Mouse (Mus musculus) layer of hippocampus, adult 11-12 months (tissue): ENCODE measurements around the gene Piwil1.
A peak's percentile ranks its signal among the peaks of the same experiment; 100 is the strongest.

Experiments
- DNase-seq: peaks from one replicate; pipeline ENCODE4 v3.0.0; 2022; ENCODE audit warnings: low spot score

Gene Piwil1

GRCm38 (mm10) chr5:128702224-128702623 lies at the start of gene Piwil1:
Gene Piwil1 (plus strand): TSS chr5:128702524.
- DNase-seq = no peak

GRCm38 (mm10) chr5:128656496-128657135 lies 45.7 kb upstream of the Piwil1 start:
- no peak for DNase-seq

GRCm38 (mm10) chr5:128660101-128660500 lies 42.2 kb upstream of the Piwil1 start:
- no peak for DNase-seq

GRCm38 (mm10) chr5:128662881-128663280 lies 39.4 kb upstream of the Piwil1 start:
- DNase-seq = no peak

GRCm38 (mm10) chr5:128663976-128664375 lies 38.3 kb upstream of the Piwil1 start:
- DNase-seq = no peak

- DNase-seq = no peak
Observed at GRCm38 (mm10) chr5:128665045-128665444, 37.3 kb upstream of the Piwil1 start.

GRCm38 (mm10) chr5:128667303-128667702 lies 35.0 kb upstream of the Piwil1 start:
- peak; percentile 11 for DNase-seq

- DNase-seq = no peak
Observed at GRCm38 (mm10) chr5:128674124-128674523, 28.2 kb upstream of the Piwil1 start.

- no peak for DNase-seq
Observed at GRCm38 (mm10) chr5:128677373-128677772, 25.0 kb upstream of the Piwil1 start.

- DNase-seq = no peak
Observed at GRCm38 (mm10) chr5:128677861-128678260, 24.5 kb upstream of the Piwil1 start.

GRCm38 (mm10) chr5:128681456-128681855 lies 20.9 kb upstream of the Piwil1 start:
- no peak for DNase-seq

- DNase-seq = no peak
Observed at GRCm38 (mm10) chr5:128684192-128684591, 18.1 kb upstream of the Piwil1 start.

GRCm38 (mm10) chr5:128684621-128685020 lies 17.7 kb upstream of the Piwil1 start:
- DNase-seq = no peak

GRCm38 (mm10) chr5:128687139-128687538 lies 15.2 kb upstream of the Piwil1 start:
- DNase-seq = no peak

GRCm38 (mm10) chr5:128694107-128694506 lies 8.2 kb upstream of the Piwil1 start:
- DNase-seq = no peak

GRCm38 (mm10) chr5:128694611-128695325 lies 7.6 kb upstream of the Piwil1 start:
- DNase-seq = no peak

- DNase-seq = no peak
Observed at GRCm38 (mm10) chr5:128696824-128697223, 5.5 kb upstream of the Piwil1 start.

- no peak for DNase-seq
Observed at GRCm38 (mm10) chr5:128700716-128701115, 1.6 kb upstream of the Piwil1 start.

- DNase-seq = no peak
Observed at GRCm38 (mm10) chr5:128703688-128704087, 1.4 kb downstream of the Piwil1 start.

GRCm38 (mm10) chr5:128704134-128704904 lies 2.0 kb downstream of the Piwil1 start:
- DNase-seq = no peak

- no peak for DNase-seq
Observed at GRCm38 (mm10) chr5:128706467-128706866, 4.1 kb downstream of the Piwil1 start.

- DNase-seq = no peak
Observed at GRCm38 (mm10) chr5:128707271-128707670, 4.9 kb downstream of the Piwil1 start.

- DNase-seq = no peak
Observed at GRCm38 (mm10) chr5:128708929-128709328, 6.6 kb downstream of the Piwil1 start.
